Mouse (Mus musculus): ENCODE data around the gene Pgghg.
A peak's percentile ranks its signal among the peaks of the same experiment; 100 is the strongest.

Gene Pgghg

DNA sequence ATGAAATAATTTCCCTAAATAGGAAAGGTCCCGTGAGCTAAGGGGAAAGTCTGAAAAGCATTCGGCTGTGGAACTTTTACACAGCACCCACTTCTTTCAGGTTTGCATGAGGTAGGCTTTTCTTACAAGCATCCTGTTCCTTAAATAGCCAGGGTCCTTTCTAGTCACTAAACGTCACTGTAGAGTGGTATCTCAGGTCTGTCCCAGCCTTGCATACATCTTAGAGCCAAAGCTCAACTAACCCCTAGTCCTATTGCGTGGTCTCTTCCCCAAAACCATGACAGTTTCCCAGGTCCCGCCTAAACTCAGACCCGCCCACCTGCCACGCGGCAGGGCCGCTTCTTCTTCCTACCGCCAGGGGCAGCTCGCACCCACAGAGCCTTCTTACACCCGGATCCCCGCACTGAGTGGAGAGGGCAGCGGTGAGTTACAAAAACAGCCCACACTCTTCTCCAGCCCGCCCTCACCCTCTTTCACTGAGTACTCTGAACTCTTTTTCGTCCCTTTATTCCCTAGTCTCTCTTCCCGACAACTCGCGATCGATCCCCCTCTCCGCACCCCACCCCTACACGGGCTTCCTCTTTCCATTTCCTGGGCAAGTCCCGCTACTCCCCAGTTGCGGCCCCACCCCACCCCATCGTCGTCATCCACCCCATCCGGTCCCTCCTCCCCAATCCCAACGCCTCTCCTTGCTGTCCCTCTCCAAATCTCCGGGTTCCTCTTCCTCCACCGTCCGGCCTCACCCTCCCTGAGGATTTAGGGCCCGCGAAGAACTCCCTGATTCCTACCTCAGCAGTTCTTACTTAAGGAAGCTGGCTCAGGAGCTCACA, at the start of gene Pgghg:
TSS of gene Pgghg (plus strand) at position 170 of the 830 bp plus-strand sequence.
- DNase-seq (ENCODE audit: low spot score in 2 of 2): peak; percentile 53 to 70

DNA sequence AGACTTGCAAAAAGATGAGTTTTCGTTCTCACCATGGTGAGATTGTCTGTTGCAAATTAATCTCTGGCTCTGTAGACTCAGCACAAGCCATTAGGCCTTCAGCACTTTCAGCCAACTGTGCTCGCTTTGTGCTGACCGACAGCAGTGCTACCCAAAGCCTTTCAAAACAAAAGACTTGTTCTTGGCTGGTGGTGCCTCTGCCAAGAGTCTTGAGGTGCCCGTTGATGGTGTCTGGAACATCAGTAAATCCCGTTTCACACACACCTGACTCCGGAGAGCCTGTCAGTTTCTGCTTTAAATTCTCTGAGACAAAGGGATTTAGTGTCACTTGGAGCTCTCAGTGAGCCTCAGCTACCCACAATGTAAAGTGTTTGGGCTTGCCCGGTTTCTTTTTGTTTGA, 47.2 kb upstream of the Pgghg start:
- DNase-seq (ENCODE audit: low spot score in 2 of 2): no peak

DNA sequence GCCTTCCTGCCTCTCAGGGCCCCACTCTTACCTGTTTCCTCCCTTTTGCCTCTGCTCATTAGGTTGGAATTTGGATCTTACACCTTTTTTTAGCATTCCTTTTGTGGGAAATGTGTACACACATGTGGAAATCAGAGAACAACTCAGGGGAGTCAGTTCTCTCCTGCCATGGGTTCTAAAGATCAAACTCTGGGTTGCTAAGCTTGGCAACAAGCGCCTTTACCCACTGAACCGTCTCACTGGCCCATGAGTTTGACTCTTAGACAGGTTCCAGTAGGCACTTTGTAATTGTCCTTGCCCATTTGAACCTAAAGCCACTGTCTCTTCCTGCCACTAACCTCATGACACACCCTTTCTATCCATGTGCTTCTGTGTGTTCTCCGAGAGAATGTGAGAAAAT, 46.6 kb upstream of the Pgghg start:
- no peak for DNase-seq (ENCODE audit: low spot score in 2 of 2)

DNA sequence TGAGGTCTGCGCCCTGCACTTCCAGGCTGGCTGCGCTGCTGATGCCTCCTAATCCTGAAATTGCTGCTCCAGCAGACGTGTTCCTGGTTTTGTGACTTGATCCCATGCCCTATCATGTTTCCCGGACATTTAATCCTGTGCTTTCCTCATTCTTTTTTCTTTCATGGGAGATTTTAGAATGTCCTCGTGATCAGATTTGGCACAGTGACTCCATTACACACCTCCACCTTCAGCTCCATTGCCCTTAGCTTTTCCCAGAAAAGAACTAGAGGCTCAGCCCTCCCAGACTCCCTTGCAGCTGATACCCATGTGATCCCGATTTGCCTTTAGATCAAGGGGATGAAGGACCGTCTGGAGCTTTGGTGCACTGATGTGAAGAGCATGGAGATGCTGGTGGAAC, 43.3 kb upstream of the Pgghg start:
- no peak for DNase-seq (ENCODE audit: low spot score in 2 of 2)

DNA sequence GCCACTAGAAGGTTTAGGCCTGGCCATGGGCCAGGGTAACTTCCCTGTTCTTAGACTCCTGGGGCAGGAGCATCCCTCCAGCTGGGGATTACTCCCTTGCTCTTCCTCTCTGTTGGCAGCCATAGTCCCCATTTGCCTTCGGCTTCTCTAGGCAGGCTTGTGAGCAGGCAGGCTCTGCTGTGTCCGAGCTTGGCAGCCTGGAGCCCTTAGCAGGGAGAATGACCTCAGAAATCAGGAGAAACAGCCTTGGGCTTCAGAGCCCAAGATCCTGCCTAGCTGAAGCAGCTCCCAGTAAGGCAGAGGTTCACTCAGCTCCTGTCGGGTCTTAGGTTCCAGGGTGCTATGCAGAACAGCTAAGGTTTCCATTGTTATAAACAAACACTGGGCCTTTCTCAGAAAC, 42.1 kb upstream of the Pgghg start:
- no peak for DNase-seq (ENCODE audit: low spot score in 2 of 2)

DNA sequence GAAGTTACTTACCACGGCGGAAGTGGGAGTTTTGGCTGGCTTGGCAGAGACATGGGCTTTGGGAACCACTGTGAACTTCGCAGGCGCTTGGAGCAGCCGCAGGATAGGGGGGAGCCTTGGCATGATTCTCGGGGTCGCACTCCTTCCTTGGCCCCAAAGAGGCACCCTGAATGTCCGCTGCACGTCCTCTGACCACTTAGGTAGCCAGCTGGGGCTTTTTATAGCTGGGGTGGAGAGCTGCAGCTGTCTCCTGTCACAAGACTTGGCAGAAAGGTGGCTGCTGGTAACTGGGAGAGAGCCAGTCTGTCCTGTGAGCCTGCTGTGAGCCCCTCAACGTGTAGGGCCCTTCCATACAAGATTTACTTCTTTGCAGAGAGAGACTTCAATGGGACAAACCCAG, 41.0 kb upstream of the Pgghg start, which contains the start of gene Cox8b:
TSS of gene Cox8b (minus strand) at position 227 of the 400 bp plus-strand sequence.
- DNase-seq (ENCODE audit: low spot score in 2 of 2): no peak

DNA sequence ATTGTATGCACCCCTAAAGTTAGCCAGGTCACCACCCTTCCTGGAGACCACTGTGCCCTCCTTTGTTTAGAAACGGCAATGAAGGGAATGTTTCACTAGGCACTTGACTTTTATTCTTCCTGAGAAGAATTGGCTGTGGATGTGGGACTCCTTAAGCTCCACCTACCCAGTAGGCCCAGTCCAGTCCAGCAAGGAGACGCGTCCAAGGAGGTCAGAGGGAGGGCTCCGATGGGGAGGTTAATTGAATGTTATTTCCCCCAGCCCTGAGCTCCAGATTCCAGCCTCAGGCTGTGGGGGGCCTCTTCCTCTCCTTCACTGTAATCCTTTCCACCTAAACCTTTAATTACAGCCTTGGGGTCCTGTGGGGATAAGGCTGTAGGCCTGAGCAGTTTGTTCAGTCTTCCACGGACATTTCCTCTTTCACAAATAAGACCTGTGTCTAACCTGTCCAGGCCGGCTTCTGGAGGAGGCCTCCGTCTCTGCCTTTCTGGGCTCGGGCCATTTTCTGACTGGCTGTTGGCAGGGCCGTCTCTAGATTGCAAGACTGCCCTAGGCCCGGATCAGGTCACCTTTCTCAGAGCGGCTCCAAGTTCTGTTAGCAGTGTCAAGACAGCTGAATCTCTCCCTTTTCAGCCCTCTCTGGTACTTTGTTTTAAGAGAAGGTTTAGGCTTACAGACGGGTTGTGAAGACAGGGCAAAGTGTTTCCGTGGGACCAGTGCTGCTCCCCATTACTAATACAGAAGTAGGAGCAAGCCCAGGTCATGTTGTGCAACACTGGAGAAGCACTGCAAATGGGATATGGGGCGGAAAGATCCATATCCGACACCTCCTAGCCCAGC, 38.9 kb upstream of the Pgghg start:
- DNase-seq (ENCODE audit: low spot score in 2 of 2): no peak

DNA sequence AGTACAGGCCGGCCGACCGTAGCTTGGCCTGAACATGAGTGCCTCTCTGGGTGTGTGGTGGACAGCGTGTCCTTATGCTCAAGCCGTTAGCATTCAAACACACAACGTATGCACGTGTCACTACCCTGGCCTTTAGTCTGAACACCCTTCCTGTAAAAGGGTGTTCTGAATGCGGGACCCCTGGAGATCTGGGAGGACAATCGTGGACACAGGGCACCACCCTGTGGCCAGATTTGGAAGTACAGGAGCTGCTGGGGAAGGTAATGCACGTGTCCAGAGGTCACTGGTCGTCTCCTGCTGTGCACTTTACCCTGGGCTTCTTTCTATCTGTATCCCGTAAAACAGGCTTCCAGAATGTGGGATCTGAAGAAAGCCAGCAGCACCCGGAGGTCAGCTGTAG, 38.0 kb upstream of the Pgghg start:
- peak; percentile 50 to 73 for DNase-seq (ENCODE audit: low spot score in 2 of 2)

DNA sequence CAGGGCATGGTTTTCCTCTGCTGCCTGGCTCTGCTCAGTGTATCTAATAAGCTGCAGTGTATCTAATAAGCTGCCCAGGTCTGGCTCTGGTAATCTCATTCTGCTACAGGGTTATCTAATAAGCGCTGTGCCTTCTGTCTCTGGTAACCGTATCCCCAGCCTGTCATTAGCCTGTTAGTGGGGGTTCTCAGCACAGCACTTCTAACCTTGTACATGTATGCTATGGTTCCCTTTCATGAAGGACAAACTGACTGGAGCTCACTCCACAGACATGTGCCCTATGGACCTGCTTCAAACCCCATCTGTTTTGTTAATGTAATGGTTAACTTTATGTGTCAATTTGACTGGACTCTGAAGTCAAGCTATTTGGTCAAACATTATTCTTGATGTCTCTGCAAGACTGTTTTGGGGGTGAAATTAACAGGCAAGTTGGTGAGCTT, 35.5 kb upstream of the Pgghg start:
- no peak for DNase-seq (ENCODE audit: low spot score in 2 of 2)

DNA sequence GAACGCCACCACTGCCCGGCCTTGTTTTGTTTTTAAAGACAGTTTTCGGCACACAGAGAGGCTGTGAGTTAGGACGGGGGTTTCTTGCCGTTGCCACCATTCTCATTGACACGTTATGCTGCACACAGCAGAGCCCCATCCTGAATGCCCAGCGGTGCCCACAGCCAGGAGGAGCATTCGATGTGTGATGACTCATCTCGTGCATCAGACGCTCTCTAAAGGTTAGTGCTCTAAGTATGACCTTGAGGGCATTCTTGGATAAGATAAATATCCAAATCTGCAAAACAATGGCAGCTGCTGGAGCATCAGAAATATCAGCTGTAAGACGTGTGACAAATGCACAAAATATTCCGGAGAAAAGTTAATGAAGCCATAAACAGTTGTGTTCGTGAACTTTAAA, 34.1 kb upstream of the Pgghg start:
- no peak for DNase-seq (ENCODE audit: low spot score in 2 of 2)

DNA sequence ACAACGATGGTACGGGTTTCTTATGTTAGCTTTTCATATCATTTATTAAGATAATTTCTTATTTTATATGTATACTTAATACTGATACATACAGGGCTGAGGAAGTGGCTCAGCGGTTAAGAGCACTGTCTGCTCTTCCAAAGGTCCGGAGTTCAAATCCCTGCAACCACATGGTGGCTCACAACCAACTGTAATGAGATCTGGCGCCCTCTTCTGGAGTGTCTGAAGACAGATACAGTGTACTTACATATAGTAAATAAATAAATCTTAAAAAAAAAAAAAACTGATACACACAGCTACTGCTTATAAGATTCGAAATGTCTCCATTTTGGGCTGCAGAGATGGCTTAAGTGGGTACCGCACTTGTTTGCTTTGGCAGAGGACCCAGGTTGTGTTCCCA, 33.5 kb upstream of the Pgghg start:
- no peak for DNase-seq (ENCODE audit: low spot score in 2 of 2)

DNA sequence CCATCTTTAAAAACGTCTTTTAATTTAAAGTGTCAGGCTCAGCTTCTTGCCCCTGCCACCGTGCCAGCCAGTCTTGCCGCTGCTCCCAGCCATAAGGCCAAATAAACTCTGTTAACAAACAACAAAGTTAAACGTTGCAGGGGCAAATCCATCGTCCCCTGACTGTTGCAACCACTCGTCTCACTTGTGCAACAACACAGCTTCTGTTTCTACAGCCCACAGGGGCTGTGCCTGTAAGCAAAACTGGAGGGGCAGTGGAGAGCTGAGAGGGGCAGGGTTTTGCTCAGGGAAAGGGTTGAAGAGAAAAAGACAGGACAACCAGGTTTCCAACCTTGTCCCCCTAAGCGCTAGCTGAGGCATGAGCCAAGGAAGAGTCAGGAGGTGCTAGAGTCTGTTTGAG, 33.0 kb upstream of the Pgghg start:
- no peak for DNase-seq (ENCODE audit: low spot score in 2 of 2)

DNA sequence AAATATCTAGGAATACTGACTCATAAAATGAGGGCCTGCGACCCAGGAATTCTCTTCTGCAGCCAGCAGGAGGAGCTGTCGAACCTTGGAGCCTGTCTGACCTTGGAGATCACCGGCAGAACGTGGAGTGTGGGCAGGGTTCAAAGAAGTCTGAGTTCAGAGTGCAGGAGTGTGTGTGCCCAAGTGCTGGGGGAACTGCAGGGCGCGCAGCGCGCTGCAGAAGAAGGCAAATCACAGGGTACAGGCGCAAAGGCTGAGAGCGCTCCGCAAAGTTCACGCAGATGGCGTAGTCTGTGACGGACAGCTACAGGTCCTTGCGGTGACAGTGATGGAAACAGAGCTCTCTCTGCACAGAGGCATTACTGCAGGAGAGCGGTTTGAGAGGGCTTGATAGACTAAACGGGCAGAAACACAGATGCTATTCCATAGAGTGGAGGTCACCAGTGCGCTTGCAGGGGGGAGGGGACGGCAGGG, 32.5 kb upstream of the Pgghg start:
- peak; percentile 25 to 56 for DNase-seq (ENCODE audit: low spot score in 2 of 2)

DNA sequence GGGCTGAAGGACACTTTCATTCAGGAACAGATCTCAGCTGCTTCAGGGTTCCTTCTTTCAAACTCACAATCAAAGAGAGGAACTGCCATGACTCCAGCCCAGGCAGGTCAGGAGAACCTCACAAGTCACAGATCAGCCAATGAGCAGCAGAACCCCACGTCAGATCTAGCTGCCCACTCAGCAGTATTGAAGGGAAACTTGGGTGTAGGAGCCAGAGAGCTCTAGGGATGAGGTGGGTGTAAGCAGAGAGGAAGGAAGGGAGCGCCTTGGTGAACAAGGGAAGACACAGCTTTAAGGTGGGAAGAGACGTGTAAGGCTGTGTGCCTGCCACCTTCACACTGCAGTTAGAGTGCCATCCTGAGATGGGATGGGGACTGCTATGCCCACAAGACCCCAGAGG, 28.9 kb upstream of the Pgghg start:
- DNase-seq (ENCODE audit: low spot score in 2 of 2): no peak

DNA sequence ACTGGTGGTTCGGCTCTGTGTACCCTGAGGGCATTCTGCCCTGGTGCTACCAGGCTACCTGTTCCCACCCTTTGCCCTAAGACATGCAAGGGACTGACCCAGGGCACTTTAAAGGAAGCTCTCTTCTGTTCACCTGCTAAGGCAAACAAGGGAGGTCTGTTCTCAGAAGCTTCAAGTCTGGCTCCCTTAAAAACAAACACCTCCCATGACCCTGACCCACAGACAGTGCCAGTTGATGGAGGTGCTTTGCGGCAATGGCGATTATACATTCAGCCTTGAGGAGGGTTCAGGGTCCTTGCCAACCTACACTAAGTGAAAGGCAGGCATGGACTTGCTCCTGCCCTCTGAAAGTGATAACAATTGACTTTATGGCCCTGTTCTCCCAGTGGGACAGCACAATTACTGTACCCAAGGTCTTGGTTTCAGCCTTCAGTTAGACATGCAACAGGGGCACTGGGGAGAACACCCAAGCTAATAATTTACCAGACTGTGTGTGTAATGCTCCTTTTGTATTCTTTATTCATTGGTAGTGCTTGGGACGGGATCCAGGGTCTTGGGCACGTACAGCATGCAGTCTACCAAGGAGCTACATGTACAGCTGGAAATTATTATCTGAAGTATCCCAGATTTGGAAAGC, 28.2 kb upstream of the Pgghg start:
- no peak for DNase-seq (ENCODE audit: low spot score in 2 of 2)

DNA sequence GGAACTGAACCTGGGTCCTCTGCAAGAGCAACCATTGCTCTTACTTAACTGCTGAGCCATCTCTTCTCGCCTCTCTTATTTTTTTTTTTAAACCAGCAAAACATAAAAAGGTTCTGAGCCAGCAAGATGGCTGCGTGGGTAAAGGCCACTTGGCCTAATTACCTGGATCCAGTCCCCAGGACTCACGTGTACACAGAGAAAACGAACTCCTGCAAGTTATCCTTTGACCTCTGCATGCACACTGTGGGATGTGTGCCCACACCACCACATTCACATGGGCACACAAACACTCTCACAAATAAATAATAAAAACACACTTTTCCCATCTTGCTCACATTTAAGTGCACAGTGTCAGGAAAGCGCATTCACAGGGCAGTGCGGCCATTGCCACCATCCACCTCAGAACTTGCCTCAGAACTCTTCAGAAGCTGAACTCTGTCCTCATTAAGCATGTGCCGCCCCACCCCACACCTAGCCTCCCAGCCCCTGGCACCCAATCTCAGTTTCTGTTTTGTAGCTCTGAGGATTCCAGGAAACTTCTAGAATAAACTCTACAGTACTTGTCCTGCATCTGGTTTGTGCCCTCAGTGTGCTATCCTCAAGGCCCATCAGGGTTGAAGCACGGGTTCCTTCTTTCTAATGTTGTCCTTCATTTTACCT, 27.0 kb upstream of the Pgghg start:
- no peak for DNase-seq (ENCODE audit: low spot score in 2 of 2)

DNA sequence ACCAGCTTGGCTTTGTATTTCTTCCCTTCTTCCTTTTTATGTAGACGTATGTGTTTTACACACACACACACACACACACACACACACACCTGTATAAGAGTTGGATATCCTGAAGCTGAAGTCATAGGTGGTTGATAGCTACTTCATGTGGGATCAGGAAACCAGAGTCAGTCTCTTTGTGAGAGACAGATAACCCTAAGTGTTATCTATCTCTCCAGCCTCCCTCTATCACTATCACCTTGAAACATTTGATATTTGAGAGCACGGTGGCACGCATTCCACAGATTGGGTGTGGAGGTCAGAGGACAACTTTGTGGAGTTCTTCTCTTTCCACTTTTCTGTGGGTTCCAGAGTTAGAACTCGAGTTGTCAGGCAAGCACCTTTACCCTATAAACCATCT, 21.3 kb upstream of the Pgghg start:
- no peak for DNase-seq (ENCODE audit: low spot score in 2 of 2)

DNA sequence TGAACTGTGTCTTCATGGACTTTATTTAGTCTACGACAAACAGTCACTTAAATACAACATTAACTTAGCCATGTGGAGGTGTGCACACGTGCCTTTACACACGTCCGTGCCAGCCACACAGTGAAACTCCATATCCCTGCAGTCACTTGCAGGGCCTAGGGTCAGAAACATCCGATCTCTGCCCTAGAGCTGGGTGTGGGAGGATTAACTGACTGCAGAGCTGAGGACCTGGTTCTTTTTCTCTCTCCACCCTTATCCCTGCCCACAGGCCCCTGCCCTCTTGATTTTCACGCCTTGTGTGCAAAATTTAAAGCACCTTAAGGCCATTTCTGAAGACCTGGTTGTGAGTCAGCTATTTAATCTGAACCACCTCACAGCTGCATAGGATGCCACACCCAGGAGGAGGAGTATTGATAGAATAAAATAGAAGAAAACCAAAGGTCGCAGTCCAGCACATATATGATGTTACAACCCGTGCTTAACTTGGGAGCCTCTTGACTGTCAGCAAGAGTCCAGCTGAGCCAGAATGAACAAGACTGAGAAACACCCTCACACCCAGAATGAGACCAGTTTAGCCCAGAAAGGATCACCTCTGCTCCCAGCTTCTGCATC, 20.7 kb upstream of the Pgghg start, which contains the start of gene Nlrp6:
TSS of gene Nlrp6 (plus strand) at position 485 of the 612 bp plus-strand sequence.
- no peak for DNase-seq (ENCODE audit: low spot score in 2 of 2)

DNA sequence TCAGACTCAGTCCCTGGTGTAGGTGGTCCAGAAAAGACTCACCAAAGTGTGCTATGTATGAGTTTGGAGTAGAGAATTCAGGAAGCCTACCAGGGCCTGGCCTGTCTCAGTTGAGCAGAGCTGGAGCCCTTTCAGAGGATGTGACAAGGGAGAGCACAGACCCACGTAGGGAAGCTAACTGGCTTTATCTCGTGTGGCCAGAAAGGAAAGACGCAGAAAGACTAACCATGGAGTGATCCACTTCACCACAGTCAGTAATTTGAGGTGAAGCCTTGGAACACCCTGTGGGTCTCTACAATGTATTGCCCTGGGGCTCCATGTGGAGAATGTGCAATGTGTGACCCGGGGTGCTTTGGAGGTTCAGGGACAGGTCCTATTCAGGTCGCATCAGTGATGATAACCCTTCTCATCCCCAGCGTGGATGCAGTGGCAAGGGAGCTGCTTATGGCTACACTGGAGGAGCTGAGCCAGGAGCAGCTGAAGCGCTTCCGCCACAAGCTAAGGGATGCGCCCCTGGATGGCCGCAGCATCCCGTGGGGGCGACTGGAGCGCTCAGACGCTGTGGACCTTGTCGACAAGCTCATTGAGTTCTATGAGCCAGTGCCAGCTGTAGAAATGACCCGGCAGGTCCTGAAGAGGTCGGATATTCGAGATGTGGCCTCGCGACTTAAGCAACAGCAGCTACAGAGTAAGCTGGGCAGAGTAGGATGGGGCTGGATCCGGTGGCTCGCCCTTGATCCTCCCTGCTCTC, 19.8 kb upstream of the Pgghg start:
- DNase-seq (ENCODE audit: low spot score in 2 of 2): no peak

DNA sequence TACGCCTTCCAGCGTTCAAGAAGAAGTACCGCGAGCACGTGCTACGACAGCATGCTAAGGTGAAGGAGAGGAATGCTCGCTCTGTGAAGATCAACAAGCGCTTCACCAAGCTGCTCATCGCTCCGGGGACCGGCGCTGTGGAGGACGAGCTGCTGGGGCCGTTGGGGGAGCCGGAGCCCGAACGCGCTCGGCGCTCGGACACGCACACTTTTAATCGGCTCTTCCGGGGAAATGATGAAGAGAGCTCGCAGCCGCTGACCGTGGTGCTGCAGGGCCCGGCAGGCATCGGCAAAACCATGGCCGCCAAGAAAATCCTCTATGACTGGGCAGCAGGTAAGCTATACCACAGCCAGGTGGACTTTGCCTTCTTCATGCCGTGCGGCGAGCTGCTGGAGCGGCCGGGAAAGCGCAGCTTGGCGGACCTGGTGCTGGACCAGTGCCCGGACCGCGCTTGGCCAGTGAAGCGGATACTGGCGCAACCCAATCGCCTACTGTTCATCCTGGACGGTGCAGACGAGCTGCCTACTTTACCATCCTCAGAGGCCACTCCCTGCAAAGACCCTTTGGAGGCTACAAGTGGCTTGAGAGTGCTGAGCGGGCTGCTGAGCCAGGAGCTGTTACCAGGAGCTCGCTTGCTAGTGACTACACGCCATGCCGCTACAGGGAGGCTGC, 18.7 kb upstream of the Pgghg start:
- no peak for DNase-seq (ENCODE audit: low spot score in 2 of 2)
